Mouse (Mus musculus) cerebellum, postnatal 36 days (tissue): ENCODE data around the gene Bad.
A peak's percentile ranks its signal among the peaks of the same experiment; 100 is the strongest.

Experiments
- DNase-seq, 2 experiments: peaks; one replicate each; pipeline ENCODE4 v3.0.0; 2021 to 2022; ENCODE audit warnings: mixed read lengths in 2 of 2

The Bad gene

DNA sequence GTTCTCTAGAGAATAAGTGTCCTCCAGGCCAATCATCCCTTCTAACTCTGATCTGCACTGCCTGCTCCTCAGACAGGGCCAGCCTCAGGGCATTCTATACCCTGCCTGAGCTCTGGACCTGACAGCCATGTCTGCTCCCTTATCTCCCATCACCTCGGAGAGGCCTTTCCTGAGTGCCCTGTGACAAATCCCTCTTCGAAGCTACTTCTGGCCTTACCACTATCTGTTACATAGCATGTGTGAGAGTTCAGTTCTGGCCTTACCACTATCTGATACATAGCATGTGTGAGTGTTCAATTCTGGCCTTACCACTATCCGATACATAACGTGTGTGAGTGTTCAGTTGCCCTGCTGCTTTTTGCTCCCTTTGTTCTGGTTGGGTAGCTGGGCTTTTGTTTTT, 26.4 kb upstream of the Bad start:
- no peak for DNase-seq

DNA sequence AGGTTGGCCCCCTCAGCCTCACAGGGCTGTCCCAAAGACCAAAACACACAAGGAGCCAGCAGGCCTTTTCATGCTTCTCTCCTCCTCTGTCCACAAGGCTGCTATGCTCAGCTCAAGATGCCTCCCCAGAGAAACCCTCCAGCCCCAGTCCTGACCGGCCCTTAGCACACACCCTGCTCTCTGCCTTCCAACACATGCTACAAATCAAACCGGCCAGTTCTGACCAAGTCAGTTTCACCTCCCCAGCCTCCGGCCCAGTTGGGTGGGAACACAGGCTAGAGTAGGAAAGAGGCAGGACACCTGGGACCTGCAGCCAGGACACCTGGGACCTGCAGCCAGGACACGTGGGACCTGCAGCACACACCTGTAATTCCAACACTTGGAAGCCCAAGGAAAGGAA, 25.2 kb upstream of the Bad start:
- no peak for DNase-seq

DNA sequence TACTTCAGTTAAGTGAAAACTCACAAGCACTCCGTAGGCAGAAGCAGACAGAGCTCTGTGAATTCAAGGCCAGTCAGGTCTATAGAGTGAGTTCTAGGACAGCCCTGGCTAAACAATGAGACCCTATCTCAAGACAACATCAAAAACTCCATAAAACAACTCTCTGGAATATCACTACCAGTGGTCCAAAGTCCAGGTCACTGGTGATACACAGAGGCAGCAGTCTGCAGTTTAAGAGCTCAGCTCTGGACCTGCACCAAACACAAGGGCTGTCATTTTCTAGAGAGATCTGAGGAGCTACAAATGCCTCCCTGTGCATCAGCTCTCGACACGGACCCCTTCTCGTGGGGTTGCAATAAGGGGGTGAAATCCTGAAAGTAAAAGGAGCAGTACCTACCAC, 23.3 kb upstream of the Bad start:
- DNase-seq: no peak

DNA sequence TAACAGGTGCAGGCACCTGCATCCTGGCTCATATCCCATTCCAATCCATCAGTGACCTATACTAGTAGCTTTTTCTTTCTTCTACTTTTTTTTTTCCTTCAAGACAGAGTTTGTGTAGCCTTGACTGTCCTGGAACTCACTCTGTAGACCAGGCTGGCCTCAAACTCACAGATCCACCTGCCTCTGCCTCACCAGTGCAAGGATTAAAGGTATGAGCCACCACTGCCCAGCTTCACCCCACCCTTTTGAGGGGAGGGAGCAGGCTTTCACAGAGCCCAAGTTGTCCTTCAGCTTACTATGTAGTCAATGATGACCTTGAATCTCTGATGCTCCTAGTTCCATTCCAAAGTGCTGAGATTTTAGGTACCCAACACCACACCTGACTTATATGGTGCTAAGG, 22.2 kb upstream of the Bad start:
- DNase-seq: no peak

DNA sequence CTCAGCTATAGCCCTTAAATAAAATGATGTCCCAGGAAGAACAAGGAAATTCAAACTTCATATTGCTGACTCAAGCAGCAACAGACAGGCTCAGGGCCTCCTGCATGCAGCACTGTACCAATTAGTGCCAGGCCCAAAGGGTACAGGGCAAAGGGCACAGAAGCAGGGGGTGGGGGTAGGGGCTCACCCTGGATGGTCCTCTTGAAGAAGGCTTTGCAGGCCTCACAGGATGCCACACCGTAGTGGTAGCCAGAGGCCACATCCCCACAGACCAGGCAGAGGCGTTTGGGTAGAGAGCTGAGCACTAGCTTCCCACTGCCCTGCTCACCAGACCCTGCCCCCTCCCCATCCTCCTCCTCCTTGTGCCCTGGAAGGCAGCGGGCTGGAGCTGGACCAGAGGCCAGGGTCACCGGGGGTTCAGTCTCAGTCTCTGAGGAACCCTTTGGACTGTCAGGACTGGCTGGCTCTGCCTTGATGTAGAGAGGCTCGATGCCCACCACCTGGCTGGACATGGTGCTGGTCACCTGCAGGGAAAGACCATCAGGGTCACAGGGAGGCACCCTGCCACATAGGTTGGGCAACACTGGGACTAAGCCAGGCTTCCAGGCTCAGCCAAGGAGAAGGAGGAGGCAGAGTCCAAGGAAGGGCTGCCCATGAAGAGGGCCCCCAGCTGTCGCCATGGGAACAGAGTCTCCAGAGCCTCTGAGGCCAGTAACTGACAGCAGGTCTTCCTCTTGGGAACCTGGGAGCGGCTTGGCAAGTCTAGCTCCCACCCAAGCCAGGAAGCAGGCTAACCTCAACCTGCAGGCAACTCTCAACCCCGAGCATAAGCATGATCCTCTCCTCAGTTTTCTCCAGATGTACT, 21.6 kb upstream of the Bad start:
- DNase-seq: peak in 1 of 2 experiments; percentile 44

DNA sequence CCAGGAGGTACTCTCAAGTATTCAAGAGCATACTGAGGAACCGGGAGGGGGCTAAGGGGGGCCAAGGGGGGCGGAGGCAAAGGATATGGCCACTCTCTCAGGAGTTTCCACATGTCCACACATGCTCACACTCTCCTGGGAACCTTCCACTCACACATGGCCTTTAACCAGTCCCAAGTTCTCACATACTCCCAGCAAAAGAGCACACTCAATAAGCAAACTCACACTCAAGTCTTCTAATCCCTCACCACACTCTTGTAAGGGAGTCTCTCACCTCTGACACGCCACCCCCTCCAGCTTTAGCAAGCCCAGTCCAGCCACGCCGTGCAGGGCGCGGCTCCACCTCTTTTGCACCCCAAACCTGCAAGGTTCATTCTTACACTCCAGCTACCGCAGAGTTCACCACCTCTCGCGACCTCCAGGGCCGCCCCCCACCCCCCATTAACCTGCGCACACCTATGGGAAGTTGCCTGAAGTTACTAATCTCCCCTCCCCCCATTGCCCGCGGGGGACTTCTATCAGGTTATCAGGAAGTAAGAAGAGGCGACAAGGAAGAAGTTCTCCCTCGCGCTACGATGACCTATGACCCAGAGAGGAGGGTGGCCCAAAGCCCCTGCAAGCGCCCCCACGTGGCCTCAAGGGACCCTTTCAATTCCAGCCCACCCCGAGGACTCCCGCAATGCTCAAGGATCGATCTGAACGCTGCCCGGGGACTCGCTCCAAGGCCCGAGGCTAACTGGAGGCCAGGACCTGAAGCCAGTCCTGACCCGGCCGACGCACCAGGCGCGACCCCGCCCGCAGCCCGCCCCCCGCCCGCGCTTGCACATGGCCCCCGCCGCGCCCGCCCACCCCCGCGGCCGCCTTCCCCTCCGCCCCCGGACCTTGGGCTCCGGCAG, 20.7 kb upstream of the Bad start:
- DNase-seq: peak in 1 of 2 experiments; percentile 56

DNA sequence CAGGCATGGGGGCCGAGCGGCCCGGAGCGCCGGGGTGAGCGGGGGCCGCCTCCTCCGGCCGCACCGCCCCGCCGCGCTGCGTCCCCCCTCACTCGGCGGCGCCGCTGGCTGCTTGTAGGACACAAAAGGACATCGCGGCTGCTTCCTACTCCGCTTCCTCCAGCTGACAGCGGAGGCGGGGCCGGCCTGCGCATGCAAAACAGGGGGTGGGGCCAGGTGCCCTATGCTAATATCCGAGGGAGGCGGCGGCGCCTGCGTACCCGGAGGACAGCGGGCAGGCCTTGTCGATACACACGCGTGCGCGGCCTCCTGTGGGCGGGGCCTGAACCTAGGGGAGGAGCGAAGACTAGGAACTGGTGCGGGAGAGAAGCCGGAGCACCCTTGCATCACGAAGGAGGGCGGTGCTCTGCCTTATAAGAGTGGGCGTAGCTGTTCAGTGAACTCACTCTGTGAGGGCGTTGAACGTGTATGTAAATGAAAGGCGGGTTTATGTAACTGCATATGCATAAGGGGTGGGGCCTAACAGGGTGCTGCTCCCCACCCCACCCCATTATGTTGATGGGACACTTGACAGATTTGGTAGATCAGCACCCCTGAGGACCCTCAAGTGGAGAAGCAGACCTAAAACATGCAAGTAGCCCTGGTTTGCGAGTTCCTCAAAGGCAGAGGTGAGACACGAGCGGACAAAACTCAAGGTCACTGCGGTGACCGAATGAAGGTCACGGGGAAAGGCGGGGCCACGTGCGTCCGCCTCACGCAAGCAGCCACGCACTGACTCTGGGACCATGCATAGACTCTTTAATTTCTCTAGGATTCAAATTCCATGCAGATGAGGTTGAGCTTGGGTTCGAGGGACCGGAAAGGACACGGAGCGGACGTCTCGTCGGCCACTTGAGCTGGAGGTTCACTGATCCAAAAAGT, 19.8 kb upstream of the Bad start, which contains the start of gene Esrra:
Gene Esrra, minus strand, starts transcription at position 167 of the 921 bp plus-strand sequence.
- peak; percentile 99 to 100 for DNase-seq

DNA sequence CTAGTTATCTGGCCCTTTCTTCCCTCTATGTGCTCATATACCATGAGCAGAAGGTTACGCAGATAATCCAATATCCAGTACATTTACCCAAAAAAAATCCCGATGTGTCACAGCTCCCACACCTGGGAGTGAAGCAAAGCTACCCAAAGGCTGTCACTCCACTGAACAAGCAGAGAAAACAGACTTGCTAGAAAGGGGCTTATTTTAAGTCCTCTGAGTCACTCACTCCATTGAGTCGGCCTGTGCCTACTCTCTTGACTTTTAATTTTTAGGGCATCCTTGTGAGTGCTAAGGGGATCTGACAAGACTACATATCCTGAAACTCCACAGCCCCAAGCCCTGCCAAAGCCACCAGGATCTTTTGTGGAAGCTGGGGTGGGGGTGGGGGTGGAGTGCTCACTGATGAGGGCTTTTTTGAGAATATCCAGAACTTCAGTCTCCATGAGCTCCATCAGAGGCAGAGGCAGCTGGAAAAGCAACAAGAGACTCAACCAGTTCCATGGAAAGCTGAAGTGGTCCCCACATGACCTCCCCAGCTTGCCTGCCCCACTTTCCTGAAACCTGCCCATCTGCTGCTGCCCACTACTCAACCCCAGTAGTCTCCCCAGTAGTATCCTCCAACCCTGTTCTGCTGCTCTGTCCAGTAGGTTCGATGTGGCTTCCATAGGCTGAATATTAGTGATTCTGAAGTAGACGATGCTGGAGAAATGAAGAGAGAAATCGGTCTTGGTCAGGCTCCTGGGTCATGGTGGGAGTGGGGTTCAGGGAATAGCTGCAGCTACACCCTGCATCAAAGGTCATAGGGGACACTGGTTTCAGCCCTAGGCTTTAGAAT, 18.5 kb upstream of the Bad start:
- no peak for DNase-seq

DNA sequence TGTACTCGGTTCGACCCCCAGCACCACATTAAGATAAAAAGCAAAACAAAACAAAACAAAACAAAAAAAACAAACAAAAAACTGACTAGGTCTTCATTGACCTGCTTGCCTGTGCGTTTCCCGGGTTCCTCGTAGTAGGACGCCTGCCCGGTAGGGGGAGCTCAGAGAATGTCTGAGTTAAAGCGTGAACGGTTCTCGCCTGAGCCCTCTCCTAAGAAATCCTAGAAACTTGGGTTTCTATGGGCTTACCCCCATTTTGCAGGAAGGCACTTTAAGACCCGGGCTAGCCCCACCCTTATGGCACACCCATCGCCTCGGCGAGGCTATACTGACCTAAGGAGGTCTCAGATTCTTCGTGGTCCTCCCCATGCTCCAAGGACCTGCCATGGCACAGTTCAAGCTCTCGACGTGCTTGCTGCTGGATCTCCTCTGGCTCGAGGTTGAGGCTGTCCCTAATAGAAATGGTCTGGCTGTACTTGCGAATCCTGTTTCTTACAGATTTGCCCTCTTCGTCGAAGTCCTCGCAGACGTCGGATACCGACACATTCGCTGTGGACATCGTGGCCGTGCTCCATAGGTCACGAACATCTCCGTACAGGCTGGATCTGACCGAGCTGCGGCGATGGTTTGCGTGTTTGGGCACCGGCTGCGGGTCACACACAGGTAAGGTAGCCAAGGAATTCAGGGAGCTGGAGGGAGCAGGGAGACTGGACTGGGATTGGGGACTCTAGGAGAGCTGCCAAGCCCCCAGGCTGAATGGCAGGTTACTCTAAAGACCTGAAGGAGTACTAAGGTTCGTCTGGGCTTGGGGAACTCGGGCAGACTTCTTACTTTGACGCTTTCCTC, 17.0 kb upstream of the Bad start:
- peak; percentile 93 for DNase-seq

DNA sequence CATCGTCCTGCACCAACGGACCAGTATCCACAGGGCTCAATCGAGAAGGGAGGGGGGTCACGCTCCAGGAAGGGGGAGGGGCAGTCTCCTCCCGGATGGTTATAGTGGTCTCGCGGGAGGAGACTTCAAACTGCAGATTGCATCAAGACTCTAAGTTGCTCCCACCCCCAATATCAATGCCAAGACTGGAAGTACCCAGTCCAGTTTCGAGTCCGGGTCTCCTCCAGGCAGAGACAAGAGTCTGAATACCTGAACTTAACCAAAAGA, 16.4 kb upstream of the Bad start, which contains the start of gene Catsperz:
Gene Catsperz, minus strand, starts transcription at position 74 of the 267 bp plus-strand sequence.
- DNase-seq: no peak

DNA sequence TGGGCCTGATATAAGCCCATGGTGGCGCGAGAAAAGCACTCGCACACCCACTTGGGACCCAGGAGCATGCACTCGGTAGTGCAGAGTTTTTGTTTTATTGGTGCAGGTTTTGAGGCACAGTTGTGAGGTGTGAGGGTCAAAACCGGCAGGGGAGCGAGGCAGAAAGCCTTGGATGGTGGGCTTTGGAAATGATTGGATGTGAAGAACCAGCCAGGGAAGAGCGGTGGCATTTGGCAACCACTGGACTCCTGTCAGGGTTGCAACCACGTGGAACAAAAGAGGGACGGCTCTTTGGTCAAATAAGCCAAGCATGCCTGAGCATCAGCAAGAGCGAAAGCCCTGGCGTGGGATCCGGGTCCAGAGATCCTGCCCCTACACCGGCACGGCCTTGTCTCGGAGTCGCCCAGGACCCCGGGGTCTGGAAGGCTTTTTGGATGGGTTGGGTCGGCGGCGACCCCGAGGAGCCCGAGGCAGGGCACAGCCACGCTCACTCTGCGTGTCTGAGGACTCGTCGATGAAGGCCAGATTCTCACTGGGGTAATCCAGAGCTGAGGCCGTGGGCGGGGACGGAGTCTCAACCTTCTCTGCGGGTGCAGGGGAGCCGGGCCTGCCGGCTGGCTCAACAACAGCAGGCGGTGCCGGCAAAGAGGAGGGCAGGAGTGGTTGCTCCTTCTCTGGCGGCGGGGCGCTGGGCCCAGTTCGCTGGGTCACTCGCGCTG, 15.9 kb upstream of the Bad start:
- no peak for DNase-seq

DNA sequence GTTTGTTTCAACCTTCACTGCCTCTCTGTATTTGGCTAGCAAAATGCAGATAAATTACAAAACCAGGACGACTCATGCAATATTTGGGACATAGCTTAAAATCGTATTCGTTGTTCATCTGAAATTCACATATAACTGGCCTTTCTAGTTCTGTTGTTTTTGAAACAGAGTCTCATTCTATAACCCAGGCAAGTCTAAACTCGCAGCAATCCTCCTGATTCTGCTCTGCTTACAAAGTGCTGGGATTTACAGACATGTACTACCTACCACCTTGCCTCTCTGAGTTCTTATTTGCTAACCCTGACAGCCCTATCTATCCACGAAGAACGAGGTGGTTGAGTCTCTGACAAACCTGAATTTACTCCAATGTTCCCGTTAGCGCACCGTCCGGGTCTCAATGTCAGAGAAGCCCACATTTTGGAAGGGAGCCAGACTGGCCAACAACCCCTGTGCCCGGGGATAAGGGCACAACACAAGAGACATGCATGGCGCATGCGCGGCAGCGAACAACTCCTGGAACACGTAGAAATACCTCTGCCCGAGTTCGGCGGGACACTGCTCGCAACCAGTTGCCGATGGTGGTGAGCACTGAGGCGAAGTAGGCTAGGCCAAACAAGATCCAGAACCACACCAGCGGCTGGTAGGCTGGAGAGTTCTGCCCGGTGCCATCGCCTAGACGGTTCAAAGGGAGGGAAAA, 15.0 kb upstream of the Bad start:
- DNase-seq: no peak

DNA sequence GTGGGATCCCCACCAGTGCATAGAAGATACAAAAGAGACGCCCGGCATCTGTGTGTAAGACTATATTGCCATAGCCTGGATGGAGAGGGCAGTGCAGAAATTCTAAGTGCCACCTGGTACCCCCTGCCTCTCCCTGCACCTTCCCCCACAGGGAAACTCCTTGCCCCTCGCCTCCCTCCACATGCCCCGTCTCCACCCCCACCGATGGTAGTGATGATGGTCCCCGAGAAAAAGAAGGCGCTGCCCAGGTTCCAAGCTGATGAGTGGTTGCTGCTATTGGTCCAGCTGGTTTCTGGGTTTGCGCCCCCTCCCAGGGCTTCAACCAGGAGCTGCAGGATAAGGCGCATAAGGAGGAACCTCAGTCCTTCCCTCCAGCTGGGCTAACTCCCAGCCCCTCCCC, 13.6 kb upstream of the Bad start:
- DNase-seq: no peak

DNA sequence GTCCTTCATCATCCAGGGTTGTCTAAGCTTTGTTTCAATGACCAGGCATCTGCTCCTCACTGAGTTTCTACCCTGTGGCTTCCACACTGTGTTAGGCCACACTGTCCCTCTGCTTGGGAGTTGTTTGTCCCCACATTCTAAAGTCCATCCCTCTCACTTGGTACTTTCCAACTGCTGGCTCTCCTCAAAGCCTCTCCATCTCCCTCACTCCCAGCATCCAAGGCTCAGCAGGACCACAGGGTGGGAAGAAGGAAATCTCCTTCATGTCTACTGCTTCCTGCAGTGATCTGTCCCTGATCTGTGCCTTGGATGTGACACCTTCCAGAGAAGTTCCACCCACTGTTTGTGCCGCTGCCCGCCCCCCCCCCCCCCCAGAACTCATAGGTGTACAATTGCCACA, 10.7 kb upstream of the Bad start:
- DNase-seq: peak in 1 of 2 experiments; percentile 20

DNA sequence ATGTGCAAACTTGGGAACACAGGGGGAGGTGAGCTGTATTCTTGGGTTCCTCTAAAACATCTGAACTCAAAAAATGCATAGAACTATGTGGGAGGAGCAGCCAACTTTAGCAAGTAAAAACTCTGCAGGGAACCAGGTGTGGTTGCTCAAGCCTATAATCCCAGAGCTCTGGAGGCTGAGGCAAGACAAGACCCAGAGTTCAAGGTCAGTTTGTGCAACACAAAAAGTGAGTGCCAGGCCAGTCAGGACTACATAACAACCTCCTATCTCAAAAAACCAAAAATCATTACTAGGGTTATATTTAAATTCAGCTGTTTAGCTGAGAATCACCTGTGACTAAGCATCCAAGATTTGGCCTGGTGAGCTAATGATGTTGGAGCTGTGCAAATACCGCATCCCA, 9.6 kb upstream of the Bad start:
- no peak for DNase-seq

DNA sequence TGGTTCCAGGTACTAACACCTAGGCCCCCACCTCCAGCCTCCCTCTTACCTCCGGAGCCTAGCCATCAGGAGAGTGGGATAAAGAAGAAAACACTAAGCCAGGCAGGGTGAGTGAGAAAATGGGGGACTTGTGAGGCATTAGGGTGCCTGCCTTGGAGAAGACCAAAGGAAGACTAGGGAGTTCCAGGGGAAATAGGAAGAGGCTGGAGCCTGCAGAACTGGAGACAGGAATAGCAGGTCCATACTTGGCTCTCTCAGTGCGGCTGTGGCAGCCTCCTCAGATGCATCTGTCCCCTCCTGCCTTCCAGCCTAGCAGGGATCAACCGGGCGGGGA, 8.6 kb upstream of the Bad start:
- no peak for DNase-seq

DNA sequence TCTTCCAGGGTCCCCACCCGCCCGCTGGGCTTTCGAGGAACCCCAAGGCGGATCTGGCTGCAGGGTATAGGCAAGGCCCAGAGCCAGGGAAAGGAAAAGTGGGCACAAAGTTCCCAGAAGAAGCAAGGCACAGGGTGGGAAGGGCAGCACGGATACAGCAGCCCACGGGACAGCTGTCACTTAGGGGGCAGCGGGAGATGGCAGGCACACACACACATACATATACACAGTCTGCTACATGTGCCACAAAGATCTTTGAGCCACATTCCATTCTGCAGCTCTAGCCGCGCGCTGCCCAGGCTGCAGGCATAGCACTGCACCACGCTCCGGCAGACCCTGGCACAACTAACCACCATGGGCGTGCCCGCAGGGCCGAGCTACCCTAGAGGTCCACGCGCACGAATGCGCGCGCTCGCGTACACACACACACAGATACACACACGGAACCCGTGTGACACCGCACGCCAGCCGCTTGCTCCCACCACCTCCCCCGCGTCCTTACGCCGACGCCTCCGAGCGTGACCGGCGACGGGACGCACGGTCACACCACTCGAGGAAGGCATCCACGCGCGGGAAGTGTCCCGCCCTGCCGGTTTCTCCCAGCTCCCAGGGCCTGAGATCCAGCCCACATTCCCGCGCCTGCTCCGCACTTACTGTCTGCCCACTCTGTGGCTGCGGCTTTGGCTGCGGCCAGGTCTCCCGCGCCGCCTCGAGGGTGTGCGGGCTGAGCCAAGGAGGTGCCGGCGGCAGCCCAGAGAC, 8.0 kb upstream of the Bad start:
- peak; percentile 65 to 71 for DNase-seq

DNA sequence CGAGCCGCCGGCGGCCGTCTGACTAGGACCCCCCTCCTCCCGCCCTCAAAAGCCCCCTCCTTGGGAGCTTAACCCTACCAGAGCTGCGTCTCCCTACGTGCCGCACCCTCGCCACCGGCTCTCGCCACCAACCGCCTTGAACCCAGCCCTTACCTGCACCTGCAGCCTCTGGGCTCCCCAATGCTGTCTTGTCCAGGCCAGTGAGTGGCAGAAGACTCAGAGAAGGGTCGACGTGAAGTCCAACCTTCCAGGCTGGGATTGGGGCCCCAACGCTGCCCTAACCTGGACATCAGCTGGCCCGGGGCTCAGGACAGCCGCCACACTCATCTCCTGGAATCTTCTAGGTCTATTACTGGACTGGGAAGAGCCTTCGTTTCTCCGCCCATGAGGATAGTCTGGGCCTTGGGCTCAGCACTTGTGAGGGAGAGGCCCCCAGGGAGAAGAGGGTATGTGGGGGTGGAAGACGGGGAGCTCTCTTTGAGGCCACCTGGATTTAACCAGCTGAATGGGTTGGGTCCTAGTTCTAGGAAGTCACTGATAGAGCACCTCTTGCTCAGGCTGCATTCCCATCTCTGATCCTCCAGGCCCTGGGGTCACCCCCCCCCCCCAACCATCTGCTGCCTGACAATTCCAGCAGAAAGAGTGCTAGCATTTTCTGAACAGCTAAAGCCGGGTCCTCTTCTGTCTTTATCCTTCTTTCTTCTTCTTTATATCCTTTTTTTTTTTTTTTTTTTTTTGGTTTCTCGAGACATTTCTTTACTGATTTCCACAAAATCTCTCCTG, 7.3 kb upstream of the Bad start, which contains the start of gene Kcnk4:
Gene Kcnk4, minus strand, starts transcription at position 321 of the 783 bp plus-strand sequence.
- no peak for DNase-seq
